Mouse (Mus musculus) liver, embryonic 14.5 days (tissue): Measurements from ENCODE around the gene Dusp10. TPM values are rescaled to one million over a fixed set of nuclear protein-coding genes. Genes with fewer than 3 reads are reported as not detected.

Source experiments
- ATAC-seq: fragments of 200-750 bp; cut with Nextera tagmentation; 2 replicates; pipeline ENCODE4 v1.8.0; 2017; ENCODE audit warnings: moderate number of reproducible peaks, mild to moderate bottlenecking, moderate library complexity; ENCODE audit not compliant: insufficient read depth
- DNase-seq, 3 experiments: peaks; one replicate each; pipeline ENCODE4 v3.0.0-alpha.2; 2012 to 2013; ENCODE audit warnings: low read depth in 3 of 3, low spot score in 3 of 3
- H3K27ac ChIP-seq: fragments of 300-500 bp; sonication (generic); 2 replicates; pipeline ENCODE4 v1.5.1; 2014; ENCODE audit warnings: moderate library complexity, mild to moderate bottlenecking, control low read depth, inconsistent platforms
- H3K27me3 ChIP-seq: fragments of 300-500 bp; sonication (generic); 2 replicates; pipeline ENCODE4 v1.6.1; 2014; ENCODE audit warnings: mild to moderate bottlenecking, low read length, moderate library complexity; ENCODE audit not compliant: control insufficient read depth, insufficient read depth
- H3K36me3 ChIP-seq: fragments of 300-500 bp; sonication (generic); replicated peaks from 2 replicates; pipeline ENCODE4 v1.6.1; 2014; ENCODE audit warnings: low read depth; ENCODE audit not compliant: control insufficient read depth, insufficient read depth
- H3K4me1 ChIP-seq, 2 experiments: fragments of 200-500 bp in 1 of 2; fragments of 300-500 bp in 1 of 2; sonication (generic) in 1 of 2; replicated peaks; 2 replicates each; pipeline ENCODE4 v1.6.1; 2012 to 2014; ENCODE audit warnings: antibody characterized with exemption in 1 of 2, inconsistent platforms in 1 of 2, low read length in 1 of 2; ENCODE audit not compliant: control insufficient read depth in 2 of 2, insufficient read depth in 2 of 2
- H3K4me2 ChIP-seq: fragments of 300-500 bp; sonication (generic); 2 replicates; pipeline ENCODE4 v1.6.1; 2014; ENCODE audit warnings: low read depth, mild to moderate bottlenecking, control low read depth, moderate library complexity
- H3K4me3 ChIP-seq, 2 experiments: fragments of 200-500 bp in 1 of 2; fragments of 300-500 bp in 1 of 2; sonication (generic) in 1 of 2; 2 replicates each; pipeline ENCODE4 v1.5.1; 2012 to 2014; ENCODE audit warnings: low read depth in 2 of 2, low read length in 2 of 2, mild to moderate bottlenecking in 2 of 2, control low read depth in 1 of 2, inconsistent platforms in 1 of 2, moderate library complexity in 1 of 2; ENCODE audit not compliant: insufficient read depth in 1 of 2
- H3K9ac ChIP-seq: fragments of 300-500 bp; sonication (generic); replicated peaks from 2 replicates; pipeline ENCODE4 v1.6.1; 2014; ENCODE audit warnings: mild to moderate bottlenecking, control low read depth, moderate library complexity
- H3K9me3 ChIP-seq: fragments of 300-500 bp; sonication (generic); 2 replicates; pipeline ENCODE4 v1.6.1; 2016; ENCODE audit warnings: low read length, mixed read lengths; ENCODE audit not compliant: control insufficient read depth
- CTCF ChIP-seq: IDR thresholded peaks from 2 replicates; pipeline ENCODE4 v1.5.1; 2016; ENCODE audit warnings: antibody characterized with exemption, low read depth, control low read depth
- EP300 ChIP-seq: IDR thresholded peaks from 2 replicates; pipeline ENCODE4 v1.6.1; 2016; ENCODE audit warnings: antibody characterized with exemption, low read depth
- WGBS: fragments of 180-500 bp; shearing (Covaris S2); extraction: QIAGEN DNeasy Blood & Tissue Kit; methylation state at CpG from one replicate; pipeline ENCODE4 v1.1.7; 2014; ENCODE audit not compliant: insufficient replicate concordance; 5-methylcytosine and 5-hydroxymethylcytosine counted together
- polyA plus RNA-seq, 2 experiments: library from polyadenylated mRNA; depleted of rRNA in 1 of 2; stranded (reverse) in 1 of 2; unstranded in 1 of 2; fragments of >200 nt; fragmentation: Nextera tagmentation in 1 of 2; extraction: Ambion mirVana in 1 of 2; gene quantifications; 2 replicates each; pipeline versions ENCODE4 v1.2.1 to v1.2.3; 2012 to 2014

The Dusp10 gene
- polyA plus RNA-seq, 2 experiments, result 2.0 to 2.7 TPM

GRCm38 (mm10) chr1:184017606-184018005, 4.5 kb downstream of the Dusp10 start:
- no peak for ATAC-seq
- H3K9ac ChIP-seq, result no peak overlapping the region
- no peaks in the 10 kb centered on the region for H3K36me3 ChIP-seq
- no peak overlapping the region for H3K4me3 ChIP-seq
- TF ChIP-seq CTCF, result no peak
- TF ChIP-seq EP300, result no peak
- H3K27me3 ChIP-seq, result no peaks in the 10 kb centered on the region
- no peak overlapping the region for H3K27ac ChIP-seq
- no peak overlapping the region for H3K4me2 ChIP-seq
- H3K4me1 ChIP-seq, result peaks cover 4 to 7% of the 10 kb centered on the region in 2 experiments; a peak in 3 of 4 replicates
- no peaks in the 10 kb centered on the region for H3K9me3 ChIP-seq
- DNase-seq, result no peak
- WGBS, result 45% methylated on average over 2 of the region's 2 CpGs

- H3K4me3 ChIP-seq, result no peak overlapping the region
- no peaks in the 10 kb centered on the region for H3K9me3 ChIP-seq
- no peak overlapping the region for H3K9ac ChIP-seq
- ATAC-seq (no peak), DNase-seq (no peak)
- no peak for TF ChIP-seq EP300
- no peak for TF ChIP-seq CTCF
- 54% methylated on average over 6 of the region's 6 CpGs for WGBS
- H3K27me3 ChIP-seq, result no peaks in the 10 kb centered on the region
- H3K36me3 ChIP-seq, result no peaks in the 10 kb centered on the region
- H3K27ac ChIP-seq, result no peak overlapping the region
- peaks cover 4 to 7% of the 10 kb centered on the region in 2 experiments; a peak in 3 of 4 replicates for H3K4me1 ChIP-seq
- no peak overlapping the region for H3K4me2 ChIP-seq
Observed at GRCm38 (mm10) chr1:184019042-184019721, 6.1 kb downstream of the Dusp10 start.

GRCm38 (mm10) chr1:184019722-184020107, 6.6 kb downstream of the Dusp10 start:
- no peak overlapping the region for H3K27ac ChIP-seq
- DNase-seq, result no peak
- TF ChIP-seq EP300 (no peak), CTCF (no peak)
- H3K4me3 ChIP-seq, result no peak overlapping the region
- H3K4me2 ChIP-seq, result no peak overlapping the region
- no peaks in the 10 kb centered on the region for H3K27me3 ChIP-seq
- peaks cover 4 to 7% of the 10 kb centered on the region in 2 experiments; a peak in 3 of 4 replicates for H3K4me1 ChIP-seq
- 31% methylated on average over 6 of the region's 6 CpGs for WGBS
- H3K9ac ChIP-seq, result no peak overlapping the region
- no peaks in the 10 kb centered on the region for H3K9me3 ChIP-seq
- H3K36me3 ChIP-seq, result no peaks in the 10 kb centered on the region
- ATAC-seq, result no peak

GRCm38 (mm10) chr1:184023971-184024370, 10.9 kb downstream of the Dusp10 start:
- no peak for ATAC-seq
- no peak for DNase-seq

GRCm38 (mm10) chr1:184024631-184025030, 11.5 kb downstream of the Dusp10 start:
- H3K36me3 ChIP-seq, result no peaks in the 10 kb centered on the region
- DNase-seq (no peak), ATAC-seq (no peak)
- WGBS, result 81% methylated on average over 2 of the region's 2 CpGs
- H3K4me3 ChIP-seq, result no peak overlapping the region
- TF ChIP-seq CTCF (no peak), EP300 (no peak)
- H3K4me2 ChIP-seq, result no peak overlapping the region
- H3K9me3 ChIP-seq, result no peaks in the 10 kb centered on the region
- no peaks in the 10 kb centered on the region for H3K27me3 ChIP-seq
- H3K9ac ChIP-seq, result no peak overlapping the region
- H3K27ac ChIP-seq, result no peak overlapping the region
- H3K4me1 ChIP-seq, result no peaks in the 10 kb centered on the region

More at GRCm38 (mm10) chr1:184023971-184024370, 10.9 kb downstream of the Dusp10 start:
- Histone ChIP-seq H3K27ac (no peak overlapping the region), H3K9ac (no peak overlapping the region), H3K9me3 (no peaks in the 10 kb centered on the region), H3K36me3 (no peaks in the 10 kb centered on the region), H3K4me1 (no peaks in the 10 kb centered on the region), H3K4me3 (no peak overlapping the region), H3K4me2 (no peak overlapping the region), H3K27me3 (no peaks in the 10 kb centered on the region)
- TF ChIP-seq EP300 (no peak), CTCF (no peak)
- 39% methylated on average over 2 of the region's 2 CpGs for WGBS
